Mouse (Mus musculus): Measurements from ENCODE around the gene Zfp989.
"Not testable (repeated sequence)": the region's sequence is repeated elsewhere in the genome, so short reads cannot be mapped to it uniquely, and the experiment has no call there.

DNA sequence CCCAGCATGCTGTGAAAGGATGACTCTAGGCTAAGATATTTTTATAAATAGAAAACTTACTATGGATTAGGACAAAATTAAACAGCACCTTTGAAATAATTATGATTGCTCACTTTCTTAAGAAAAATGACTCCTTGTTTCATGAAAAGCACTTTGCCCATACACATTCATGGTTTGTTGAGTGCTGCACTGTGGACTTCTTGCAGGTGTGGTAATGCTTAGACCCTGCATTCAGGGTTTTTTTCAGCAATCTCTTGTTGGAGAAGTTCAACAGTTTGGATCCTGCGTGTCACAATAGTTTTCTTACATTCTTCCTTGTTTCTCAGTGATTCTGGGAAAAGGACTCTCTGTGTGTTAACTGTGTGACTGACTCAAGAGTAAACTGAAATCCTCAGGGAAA, 54.6 kb downstream of the Zfp989 start:
- TF ChIP-seq CTCF (IDR thresholded peaks at IDR 0.05; ENCODE audit: low read depth, low read length); GATA1 (IDR thresholded peaks at IDR 0.05; ENCODE audit: borderline replicate concordance, low read length); TAL1 (conservative IDR thresholded peaks at IDR 0.05; ENCODE audit: low read depth, low read length): not testable (repeated sequence)

Data from G1E (cell line).